Mouse (Mus musculus) kidney, embryonic 14.5 days (tissue): ENCODE measurements around the gene Tenm4. TPM values are rescaled to one million over a fixed set of nuclear protein-coding genes. Genes with fewer than 3 reads are reported as not detected.

Source experiments
- ATAC-seq: fragments of 200-750 bp; cut with Nextera tagmentation; 2 replicates; pipeline ENCODE4 v1.8.0; 2017; ENCODE audit warnings: moderate number of reproducible peaks, mild to moderate bottlenecking, moderate TSS enrichment, moderate library complexity; ENCODE audit not compliant: low FRiP score, low TSS enrichment
- H3K27ac ChIP-seq: fragments of 300-500 bp; sonication (generic); 2 replicates; pipeline ENCODE4 v1.5.1; 2014; ENCODE audit warnings: low read depth, mild to moderate bottlenecking, low read length, moderate library complexity, mixed read lengths
- H3K27me3 ChIP-seq: fragments of 300-500 bp; sonication (generic); 2 replicates; pipeline ENCODE4 v1.6.1; 2014; ENCODE audit warnings: mild to moderate bottlenecking, low read length; ENCODE audit not compliant: control insufficient read depth, insufficient read depth
- H3K36me3 ChIP-seq: fragments of 300-500 bp; sonication (generic); 2 replicates; pipeline ENCODE4 v1.6.1; 2014; ENCODE audit warnings: low read length, mixed read lengths; ENCODE audit not compliant: control insufficient read depth, insufficient read depth
- H3K4me1 ChIP-seq: fragments of 300-500 bp; sonication (generic); 2 replicates; pipeline ENCODE4 v1.6.1; 2014; ENCODE audit warnings: low read length, mixed read lengths; ENCODE audit not compliant: control insufficient read depth, insufficient read depth
- H3K4me2 ChIP-seq: fragments of 300-500 bp; sonication (generic); replicated peaks from 2 replicates; pipeline ENCODE4 v1.6.1; 2014; ENCODE audit warnings: low read depth, mild to moderate bottlenecking, low read length
- H3K4me3 ChIP-seq: fragments of 300-500 bp; sonication (generic); 2 replicates; pipeline ENCODE4 v1.5.1; 2014; ENCODE audit warnings: mild to moderate bottlenecking, low read length
- H3K9ac ChIP-seq: fragments of 300-500 bp; sonication (generic); 2 replicates; pipeline ENCODE4 v1.6.1; 2014; ENCODE audit warnings: low read depth, mild to moderate bottlenecking, low read length, moderate library complexity
- H3K9me3 ChIP-seq: fragments of 300-500 bp; sonication (generic); 2 replicates; pipeline ENCODE4 v1.6.1; 2016; ENCODE audit warnings: low read length; ENCODE audit not compliant: control insufficient read depth
- WGBS: fragments of 180-500 bp; shearing (Covaris S2); extraction: QIAGEN DNeasy Blood & Tissue Kit; methylation state at CpG from one replicate; pipeline ENCODE4 v1.1.7; 2014; 5-methylcytosine and 5-hydroxymethylcytosine counted together
- polyA plus RNA-seq: library from polyadenylated mRNA; unstranded; fragments of >200 nt; fragmentation: Nextera tagmentation; extraction: Ambion mirVana; gene quantifications from 2 replicates; pipeline ENCODE4 v1.2.1, GENCODE M21; 2014

The Tenm4 gene
- polyA plus RNA-seq, 1 experiment from 2014 or later = 51.0 TPM

GRCm38 (mm10) chr7:96280795-96281194, 109.7 kb downstream of the Tenm4 start:
- 73% methylated on average over 4 of the region's 4 CpGs for WGBS
- no peaks in the 10 kb centered on the region for H3K9me3 ChIP-seq
- H3K4me2 ChIP-seq = no peak overlapping the region
- H3K4me1 ChIP-seq = no peaks in the 10 kb centered on the region
- H3K4me3 ChIP-seq = no peak overlapping the region
- no peak for ATAC-seq
- H3K27me3 ChIP-seq = no peaks in the 10 kb centered on the region
- H3K27ac ChIP-seq = no peak overlapping the region
- no peak overlapping the region for H3K9ac ChIP-seq
- H3K36me3 ChIP-seq = no peaks in the 10 kb centered on the region

- Histone ChIP-seq H3K4me1 (no peaks in the 10 kb centered on the region), H3K27me3 (no peaks in the 10 kb centered on the region), H3K4me2 (no peak overlapping the region), H3K4me3 (no peak overlapping the region), H3K27ac (no peak overlapping the region), H3K36me3 (no peaks in the 10 kb centered on the region), H3K9ac (no peak overlapping the region), H3K9me3 (no peaks in the 10 kb centered on the region)
- no peak for ATAC-seq
- 56% methylated on average over 2 of the region's 2 CpGs for WGBS
Observed at GRCm38 (mm10) chr7:96290576-96290975, 119.5 kb downstream of the Tenm4 start.

DNA sequence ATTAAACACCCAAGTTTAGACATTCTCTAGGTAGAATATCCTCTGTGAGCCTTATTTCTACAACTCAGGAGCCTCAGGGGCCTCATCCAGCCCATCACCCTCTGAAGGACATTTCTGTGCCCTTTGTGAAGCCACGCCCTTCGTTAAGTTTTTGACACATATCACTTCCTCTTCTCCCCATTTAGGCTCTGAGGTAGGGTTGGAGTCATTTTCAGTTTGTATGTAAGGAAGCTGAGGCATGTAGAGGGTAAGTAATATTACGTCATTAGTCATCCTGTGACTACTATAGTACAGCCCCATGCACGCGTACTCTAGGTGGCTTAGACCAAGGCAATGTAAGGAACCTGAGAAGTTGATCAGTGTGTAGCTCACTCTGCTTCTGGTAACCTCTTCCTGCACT, 124.9 kb downstream of the Tenm4 start:
- Histone ChIP-seq H3K4me3 (no peak overlapping the region), H3K4me1 (no peaks in the 10 kb centered on the region), H3K9ac (no peak overlapping the region), H3K4me2 (no peak overlapping the region), H3K27me3 (no peaks in the 10 kb centered on the region), H3K36me3 (no peaks in the 10 kb centered on the region), H3K9me3 (no peaks in the 10 kb centered on the region), H3K27ac (no peak overlapping the region)
- ATAC-seq = no peak
- 92% methylated on average over 5 of the region's 5 CpGs for WGBS

- Histone ChIP-seq H3K9ac (no peak overlapping the region), H3K27ac (no peak overlapping the region), H3K36me3 (no peaks in the 10 kb centered on the region), H3K9me3 (no peaks in the 10 kb centered on the region), H3K4me2 (no peak overlapping the region), H3K27me3 (no peaks in the 10 kb centered on the region), H3K4me3 (no peak overlapping the region), H3K4me1 (no peaks in the 10 kb centered on the region)
- no peak for ATAC-seq
- 84% methylated on average over 8 of the region's 8 CpGs for WGBS
Observed at GRCm38 (mm10) chr7:96300826-96301397, 129.9 kb downstream of the Tenm4 start.

- no peaks in the 10 kb centered on the region for H3K4me1 ChIP-seq
- H3K9ac ChIP-seq = no peak overlapping the region
- WGBS = 31% methylated on average over 3 of the region's 3 CpGs
- no peak overlapping the region for H3K27ac ChIP-seq
- H3K4me2 ChIP-seq = no peak overlapping the region
- H3K4me3 ChIP-seq = no peak overlapping the region
- peak; percentile 52; the same call in 1 of the 2 replicates for ATAC-seq
- no peaks in the 10 kb centered on the region for H3K27me3 ChIP-seq
- H3K36me3 ChIP-seq = no peaks in the 10 kb centered on the region
- H3K9me3 ChIP-seq = no peaks in the 10 kb centered on the region
Observed at GRCm38 (mm10) chr7:96301813-96302212, 130.8 kb downstream of the Tenm4 start.

DNA sequence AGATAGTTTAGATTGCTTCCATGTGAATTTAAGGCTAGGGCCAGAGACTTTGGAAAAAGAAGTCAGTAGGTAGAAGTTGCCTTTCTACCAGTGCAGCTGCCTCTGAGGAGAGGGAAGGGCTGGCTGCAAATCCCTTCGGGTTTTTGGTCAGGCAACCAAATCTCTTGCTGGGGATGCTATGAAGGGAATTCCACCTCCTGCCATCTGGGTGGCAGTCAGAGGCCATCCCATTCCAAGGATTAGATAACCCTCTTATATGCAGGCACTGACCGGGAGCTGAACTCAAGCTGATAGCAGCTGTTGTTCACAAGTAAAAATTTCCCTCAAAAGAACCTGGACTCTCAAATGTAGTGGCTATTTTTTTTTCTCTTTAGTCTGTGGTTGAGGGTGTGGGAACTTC, 132.9 kb downstream of the Tenm4 start:
- ATAC-seq = no peak
- no peak overlapping the region for H3K27ac ChIP-seq
- no peaks in the 10 kb centered on the region for H3K36me3 ChIP-seq
- no peak overlapping the region for H3K4me2 ChIP-seq
- no peaks in the 10 kb centered on the region for H3K9me3 ChIP-seq
- 33% methylated on average over 2 of the region's 2 CpGs for WGBS
- H3K27me3 ChIP-seq = no peaks in the 10 kb centered on the region
- H3K4me3 ChIP-seq = no peak overlapping the region
- H3K9ac ChIP-seq = no peak overlapping the region
- H3K4me1 ChIP-seq = no peaks in the 10 kb centered on the region

DNA sequence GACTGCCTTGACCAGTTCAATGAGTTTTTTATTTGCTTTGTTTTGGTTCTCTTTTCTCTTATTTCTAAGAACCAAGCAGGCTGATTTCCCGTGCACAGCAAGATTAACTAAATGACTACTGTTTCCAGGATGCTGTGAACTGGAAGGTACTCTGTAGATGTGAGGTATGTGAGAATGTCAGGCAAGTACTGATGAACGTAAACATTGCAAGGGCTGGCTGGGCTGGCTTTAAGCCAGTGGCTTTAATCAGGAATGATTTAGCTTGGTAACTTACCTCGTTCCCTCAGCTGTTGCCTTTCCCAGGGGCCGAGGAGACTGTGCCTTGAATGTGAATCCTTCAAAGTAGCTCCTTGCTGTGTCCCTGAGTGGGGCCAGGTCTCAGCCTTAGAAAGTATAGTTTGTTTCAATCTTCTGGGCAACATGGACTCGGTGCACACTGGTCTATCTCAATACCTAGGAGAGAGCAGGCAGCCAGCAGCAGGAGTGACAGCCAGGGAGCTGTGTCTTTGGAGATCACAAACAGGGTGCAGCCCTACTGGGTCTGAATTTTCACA, 134.4 kb downstream of the Tenm4 start:
- ATAC-seq = no peak
- Histone ChIP-seq H3K27ac (no peak overlapping the region), H3K27me3 (no peaks in the 10 kb centered on the region), H3K9me3 (no peaks in the 10 kb centered on the region), H3K4me3 (no peak overlapping the region), H3K4me1 (no peaks in the 10 kb centered on the region), H3K36me3 (no peaks in the 10 kb centered on the region), H3K9ac (no peak overlapping the region), H3K4me2 (no peak overlapping the region)
- 50% methylated on average over 5 of the region's 5 CpGs for WGBS

GRCm38 (mm10) chr7:96308106-96308505, 137.1 kb downstream of the Tenm4 start:
- H3K4me1 ChIP-seq = no peaks in the 10 kb centered on the region
- H3K4me3 ChIP-seq = no peak overlapping the region
- H3K36me3 ChIP-seq = no peaks in the 10 kb centered on the region
- H3K4me2 ChIP-seq = no peak overlapping the region
- no peak for ATAC-seq
- 29% methylated on average over 6 of the region's 6 CpGs for WGBS
- 0 out of 2 replicates have a peak overlapping the region, but pooled peaks have one; percentile 1 for H3K27ac ChIP-seq
- no peaks in the 10 kb centered on the region for H3K27me3 ChIP-seq
- no peaks in the 10 kb centered on the region for H3K9me3 ChIP-seq
- H3K9ac ChIP-seq = no peak overlapping the region

- H3K9ac ChIP-seq = no peak overlapping the region
- no peaks in the 10 kb centered on the region for H3K27me3 ChIP-seq
- no peaks in the 10 kb centered on the region for H3K4me1 ChIP-seq
- H3K9me3 ChIP-seq = peaks cover 5% of the 10 kb centered on the region
- no peak for ATAC-seq
- no peak overlapping the region for H3K27ac ChIP-seq
- H3K36me3 ChIP-seq = no peaks in the 10 kb centered on the region; the same call in 1 of the 2 replicates
- no peak overlapping the region for H3K4me3 ChIP-seq
- 94% methylated on average over 4 of the region's 4 CpGs for WGBS
- no peak overlapping the region for H3K4me2 ChIP-seq
Observed at GRCm38 (mm10) chr7:96329343-96329742, 158.3 kb downstream of the Tenm4 start.
